Comparison of ENCODE assay signal across 9 mouse cellular contexts in the genomic region with DNA sequence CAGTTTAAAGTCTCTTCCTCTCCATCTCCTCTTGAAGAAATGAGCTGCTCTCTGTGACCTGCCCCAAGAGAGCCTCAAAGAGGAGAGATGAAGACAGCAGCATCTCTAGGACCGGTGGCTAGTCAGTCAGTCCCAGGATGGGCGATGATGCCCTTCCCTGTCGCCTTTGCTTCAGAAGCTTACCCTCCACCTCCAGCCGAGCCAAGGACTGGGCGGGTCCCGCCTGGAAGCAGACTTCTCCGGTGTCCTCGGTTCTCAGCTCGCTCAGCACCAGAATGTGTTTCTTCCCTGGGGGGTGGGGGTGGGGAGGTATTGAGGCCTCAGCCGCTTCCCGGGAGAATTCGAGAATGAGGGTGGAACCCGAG. TPM values are rescaled to one million over a fixed set of nuclear protein-coding genes. Genes with fewer than 3 reads are reported as not detected.
DNase-seq lines count a peak whose midpoint lies in the region; ATAC-seq and TF ChIP-seq lines count a peak whose summit lies in the region.
"Had no signal": no experiment of that assay in that cellular context is flagged by ENCODE, and none has a peak within 500 bp of the region (broad histone marks: within the 10 kb centered on the region; RNA-seq: fewer than 3 reads in every experiment).

No protein-coding gene starts in this region.

- H3K36me3 ChIP-seq in lung, embryonic 16.5 days (ENCODE audit: control insufficient read depth, insufficient read depth, low read length): peaks cover 16% of the 10 kb centered on the region
- peaks cover 29% of the 10 kb centered on the region for H3K36me3 ChIP-seq in limb, embryonic 10.5 days
- H3K36me3 ChIP-seq in small intestine, adult 2 months (ENCODE audit: control insufficient read depth, insufficient read depth, low read length): no peaks in the 10 kb centered on the region

- DNase-seq in adrenal gland, postnatal 14 days: peak; percentile 51
- DNase-seq in adrenal gland, adult 2 months: no peak
- DNase-seq in lung, postnatal 4 days: no peak
- no peak for DNase-seq in limb, embryonic 10.5 days (ENCODE audit: low spot score)
- DNase-seq in layer of hippocampus, postnatal 36 days: no peak
- no peak for DNase-seq in adrenal gland, adult 18-20 months (ENCODE audit: low spot score in 2 of 2)

- H3K9ac ChIP-seq in lung, embryonic 16.5 days (ENCODE audit: low read length): no peak overlapping the region

- H3K4me3 ChIP-seq in lung, embryonic 16.5 days (ENCODE audit: low read length): peak overlapping the region; percentile 49
- H3K4me3 ChIP-seq in limb, embryonic 10.5 days: peak overlapping the region; percentile 65
- peak overlapping the region; percentile 69 for H3K4me3 ChIP-seq in small intestine, adult 2 months (ENCODE audit: low read depth, low read length)

- no peaks in the 10 kb centered on the region for H3K9me3 ChIP-seq in lung, embryonic 16.5 days (ENCODE audit: control insufficient read depth, low read length)
- no peaks in the 10 kb centered on the region for H3K9me3 ChIP-seq in limb, embryonic 10.5 days (replicated peaks)

- no peak for ATAC-seq in lung, embryonic 16.5 days (ENCODE audit: low read depth)

- WGBS in lung, embryonic 16.5 days: 2% methylated on average over 13 of the region's 13 CpGs
- 0% methylated on average over 13 of the region's 13 CpGs for WGBS in limb, embryonic 10.5 days
- WGBS in small intestine, adult 2 months: 5% methylated on average over 13 of the region's 13 CpGs

- no peak for TF ChIP-seq CTCF in small intestine, adult 2 months (IDR thresholded peaks at IDR 0.05; ENCODE audit: extremely low read depth, insufficient read length, insufficient replicate concordance, low read depth, low read length)

- H3K4me2 ChIP-seq in lung, embryonic 16.5 days (ENCODE audit: low read depth, low read length): peak overlapping the region; percentile 64

- TF ChIP-seq POLR2A in small intestine, adult 2 months (IDR thresholded peaks at IDR 0.05; ENCODE audit: low read depth, low read length): no peak

- peaks cover 62% of the 10 kb centered on the region for H3K27me3 ChIP-seq in lung, embryonic 16.5 days (ENCODE audit: control insufficient read depth, insufficient read depth, low read depth, low read length)
- peaks cover 97% of the 10 kb centered on the region for H3K27me3 ChIP-seq in limb, embryonic 10.5 days (ENCODE audit: low read depth, poor library complexity, severe bottlenecking)
- H3K27me3 ChIP-seq in small intestine, adult 2 months (ENCODE audit: control insufficient read depth, insufficient read depth, low read length): peaks cover 14% of the 10 kb centered on the region; the same call in 1 of the 2 replicates

- H3K27ac ChIP-seq in lung, embryonic 16.5 days (ENCODE audit: low read length): no peak overlapping the region
- H3K27ac ChIP-seq in limb, embryonic 10.5 days: no peak overlapping the region
- no peak overlapping the region for H3K27ac ChIP-seq in small intestine, adult 2 months (ENCODE audit: insufficient read depth, low read depth, low read length)

- peaks cover 9% of the 10 kb centered on the region for H3K4me1 ChIP-seq in lung, embryonic 16.5 days (replicated peaks; ENCODE audit: control insufficient read depth, insufficient read depth, low read length)
- H3K4me1 ChIP-seq in limb, embryonic 10.5 days: peaks cover 27% of the 10 kb centered on the region
- peaks cover 7% of the 10 kb centered on the region for H3K4me1 ChIP-seq in small intestine, adult 2 months (ENCODE audit: control insufficient read depth, insufficient read depth, insufficient read length, low read length)

RNA-seq across cellular contexts. Expression of a gene that starts 7.7 kb away (rescaled TPM):
- total RNA-seq in adrenal gland, postnatal 14 days (2021): 2.9 and 3.3 TPM in 2 replicates
- 1 to 10 TPM; 2.5 to 2.8 TPM for total RNA-seq in adrenal gland, adult 2 months (2021)
- polyA plus RNA-seq in adrenal gland, adult 2 months (2012; rRNA removed): 15.0 and 17.4 TPM in 2 replicates
- 0.65 and 1.3 TPM in 2 replicates for polyA plus RNA-seq in lung, embryonic 16.5 days (2015; fragmentation: Nextera tagmentation; extraction: Ambion mirVana)
- polyA plus RNA-seq in limb, embryonic 10.5 days (2016; fragmentation: Nextera tagmentation; extraction: Ambion mirVana): 0.35 and 0.69 TPM in 2 replicates
- 2.7 and 3.6 TPM in 2 replicates for polyA plus RNA-seq in small intestine, adult 2 months (2012; rRNA removed)
- 10 to 100 TPM; 68.8 to 71.4 TPM for total RNA-seq in layer of hippocampus, postnatal 36 days (2021)
- 1 to 10 TPM; 3.5 to 6.2 TPM for total RNA-seq in adrenal gland, adult 18-20 months (2021)
- total RNA-seq: megakaryocyte-erythroid progenitor cell, adult 5-6 weeks had no signal

RNA-seq across cellular contexts. Expression of a gene that starts 7.9 kb away (rescaled TPM):
- 40.7 and 47.0 TPM in 2 replicates for total RNA-seq in adrenal gland, postnatal 14 days (2021)
- 10 to 100 TPM; 50.9 to 57.8 TPM for total RNA-seq in adrenal gland, adult 2 months (2021)
- 250 and 268 TPM in 2 replicates for polyA plus RNA-seq in adrenal gland, adult 2 months (2012; rRNA removed)
- polyA plus RNA-seq in lung, embryonic 16.5 days (2015; fragmentation: Nextera tagmentation; extraction: Ambion mirVana): 22.9 and 25.2 TPM in 2 replicates
- polyA plus RNA-seq in limb, embryonic 10.5 days (2016; fragmentation: Nextera tagmentation; extraction: Ambion mirVana): 23.7 and 28.8 TPM in 2 replicates
- polyA plus RNA-seq in small intestine, adult 2 months (2012; rRNA removed): 29.8 and 40.2 TPM in 2 replicates
- 10 to 100 TPM; 76.8 to 82.8 TPM for total RNA-seq in layer of hippocampus, postnatal 36 days (2021)
- total RNA-seq in adrenal gland, adult 18-20 months (2021): 10 to 100 TPM; 58.9 to 59.1 TPM

RNA-seq across cellular contexts. Expression of a gene that starts 19.2 kb away (rescaled TPM):
- total RNA-seq in adrenal gland, postnatal 14 days (2021): 98.3 and 99.4 TPM in 2 replicates
- total RNA-seq in adrenal gland, adult 2 months (2021): 10 to 100 TPM; 35.9 to 56.6 TPM
- 81.5 and 101 TPM in 2 replicates for polyA plus RNA-seq in adrenal gland, adult 2 months (2012; rRNA removed)
- 46.3 and 48.0 TPM in 2 replicates for polyA plus RNA-seq in lung, embryonic 16.5 days (2015; fragmentation: Nextera tagmentation; extraction: Ambion mirVana)
- 68.0 and 75.5 TPM in 2 replicates for polyA plus RNA-seq in limb, embryonic 10.5 days (2016; fragmentation: Nextera tagmentation; extraction: Ambion mirVana)
- polyA plus RNA-seq in small intestine, adult 2 months (2012; rRNA removed): 4.3 and 6.3 TPM in 2 replicates
- 10 to 100 TPM; 24.1 to 26.3 TPM for total RNA-seq in layer of hippocampus, postnatal 36 days (2021)
- 10 to 100 TPM; 48.9 to 54.4 TPM for total RNA-seq in adrenal gland, adult 18-20 months (2021)

RNA-seq across cellular contexts. Expression of a gene that starts 19.9 kb away (rescaled TPM):
- total RNA-seq in adrenal gland, postnatal 14 days (2021): 85.9 and 116 TPM in 2 replicates
- total RNA-seq in adrenal gland, adult 2 months (2021): 10 to 100 TPM; 15.0 to 38.5 TPM
- polyA plus RNA-seq in adrenal gland, adult 2 months (2012; rRNA removed): 193 and 227 TPM in 2 replicates
- polyA plus RNA-seq in lung, embryonic 16.5 days (2015; fragmentation: Nextera tagmentation; extraction: Ambion mirVana): 3.8 and 4.1 TPM in 2 replicates
- 2.4 and 4.2 TPM in 2 replicates for polyA plus RNA-seq in limb, embryonic 10.5 days (2016; fragmentation: Nextera tagmentation; extraction: Ambion mirVana)
- 4.2 and 6.5 TPM in 2 replicates for polyA plus RNA-seq in small intestine, adult 2 months (2012; rRNA removed)
- total RNA-seq in layer of hippocampus, postnatal 36 days (2021): 10 to 100 TPM; 16.4 to 16.6 TPM
- 10 to 100 TPM; 18.2 to 29.6 TPM for total RNA-seq in adrenal gland, adult 18-20 months (2021)

RNA-seq across cellular contexts. Expression of a gene that starts 34.3 kb away (rescaled TPM):
- 15.4 and 21.7 TPM in 2 replicates for total RNA-seq in adrenal gland, postnatal 14 days (2021)
- 10 to 100 TPM; 16.6 to 19.3 TPM for total RNA-seq in adrenal gland, adult 2 months (2021)
- polyA plus RNA-seq in adrenal gland, adult 2 months (2012; rRNA removed): 59.5 and 66.7 TPM in 2 replicates
- polyA plus RNA-seq in lung, embryonic 16.5 days (2015; fragmentation: Nextera tagmentation; extraction: Ambion mirVana): 19.5 and 20.0 TPM in 2 replicates
- 31.6 and 33.8 TPM in 2 replicates for polyA plus RNA-seq in limb, embryonic 10.5 days (2016; fragmentation: Nextera tagmentation; extraction: Ambion mirVana)
- 13.1 and 20.5 TPM in 2 replicates for polyA plus RNA-seq in small intestine, adult 2 months (2012; rRNA removed)
- 10 to 100 TPM; 26.7 to 27.7 TPM for total RNA-seq in layer of hippocampus, postnatal 36 days (2021)
- 10 to 100 TPM; 12.6 to 19.5 TPM for total RNA-seq in adrenal gland, adult 18-20 months (2021)

Comparison
In these comparisons a context has a peak if more than half of its experiments do, and no peak if none do; other contexts are left out.
1. RNA of a gene that starts 7.7 kb away (total RNA-seq): 68.8 to 71.4 TPM in layer of hippocampus, postnatal 36 days; 3.5 to 6.2 TPM in adrenal gland, adult 18-20 months, 2.9 to 3.3 TPM in adrenal gland, postnatal 14 days and 2.5 to 2.8 TPM in adrenal gland, adult 2 months; every median in the first group is over 4 times any median in the second.
2. Peak in every context shown above with its lines, with median percentiles within 50 percentile points of each other: H3K4me3 ChIP-seq.